Mouse (Mus musculus): ENCODE measurements at regions not wholly inside any gene's neighbourhood (a gene's known extent, or its start where the extent isn't known, plus 50 kb on each side); places are given as distances from the start of the nearest gene placed in this dataset.

GRCm38 (mm10) chr10:105704472-105705235, 130.4 kb upstream of the Tmtc2 start:
- no peak for TF ChIP-seq CTCF (IDR thresholded peaks at IDR 0.05)
- no peak for TF ChIP-seq POLR2A (IDR thresholded peaks at IDR 0.05; ENCODE audit: insufficient read depth, low read depth, low read length)
- TF ChIP-seq EP300 (IDR thresholded peaks at IDR 0.05; ENCODE audit: insufficient read depth, low read depth, low read length): no peak
